Mouse (Mus musculus) embryonic stem cell, embryonic (primary cell): ENCODE measurements at regions not wholly inside any gene's neighbourhood (a gene's known extent, or its start where the extent isn't known, plus 50 kb on each side); places are given as distances from the start of the nearest gene placed in this dataset.

Experiments
- CTCF ChIA-PET, 4 experiments: fragments of 300-600 bp in 2 of 4; fragments of 350-600 bp in 2 of 4; sonication (Branson Sonifier 250); formaldehyde crosslinking; loops; one replicate each; lab custom pipeline; 2022; ENCODE audit warnings: inconsistent platforms in 2 of 4; lab: Charles Lee
- POLR2A ChIA-PET, 4 experiments: fragments of 300-600 bp in 2 of 4; fragments of 350-600 bp in 2 of 4; sonication (Branson Sonifier 250); formaldehyde crosslinking; loops; one replicate each; lab custom pipeline; 2022; ENCODE audit warnings: antibody characterized with exemption in 4 of 4, inconsistent platforms in 1 of 4; lab: Charles Lee

DNA sequence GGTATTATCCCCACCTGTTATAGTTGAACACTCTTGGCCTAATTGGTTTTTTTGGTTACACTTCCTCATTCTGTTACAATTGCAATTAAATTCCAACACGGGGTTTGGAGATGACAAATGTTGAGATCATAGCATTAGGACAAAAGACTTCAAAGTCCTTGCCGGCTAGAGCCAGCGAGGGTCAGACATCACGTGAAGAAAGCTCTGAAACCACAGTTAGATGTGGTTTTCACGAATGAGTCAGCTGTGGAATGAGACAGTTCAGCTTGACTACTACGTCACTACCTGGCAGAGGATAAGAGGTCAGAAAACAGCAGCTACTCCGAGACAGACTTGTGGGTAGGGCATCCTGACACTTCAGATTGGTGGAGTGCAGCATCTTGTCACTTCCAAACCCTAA is 55.5 kb upstream of the Trio start:
- POLR2A ChIA-PET, result interaction anchor here in 2 of 4 experiments (0.7 to 1.0 kb wide), 4 partner anchors 10 to 57 kb away, joined by 3 to 4 read pairs (median 3); no protein-coding TSS in a partner anchor
- CTCF ChIA-PET, result interaction anchor here in 1 of 4 experiments (0.6 kb wide), 1 partner anchor 228 kb away, joined by 4 read pairs; no protein-coding TSS in a partner anchor

DNA sequence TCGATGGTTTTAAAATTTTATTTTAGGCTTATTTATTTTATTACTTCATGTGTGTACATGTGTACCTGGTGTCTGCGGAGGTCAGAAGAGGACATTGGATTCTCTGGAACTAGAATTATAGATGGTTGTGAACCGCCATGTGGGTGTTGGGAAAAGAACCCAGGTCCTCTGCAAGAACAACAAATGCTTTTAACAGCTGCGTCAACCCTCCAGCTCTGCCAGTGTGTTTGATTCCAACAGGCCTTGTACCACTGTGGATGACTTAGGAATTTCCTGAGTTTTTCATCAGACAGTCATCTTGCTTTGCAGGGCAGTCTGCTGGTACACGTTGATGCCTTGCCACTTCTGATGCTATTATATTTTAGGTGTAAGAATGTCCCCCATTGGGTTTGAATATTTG is 56.8 kb upstream of the Trio start:
- ChIA-PET CTCF (no interaction called here), POLR2A (interaction anchor here in 1 of 4 experiments (0.7 kb wide), 1 partner anchor 46 kb away, joined by 3 read pairs; no protein-coding TSS in a partner anchor)

DNA sequence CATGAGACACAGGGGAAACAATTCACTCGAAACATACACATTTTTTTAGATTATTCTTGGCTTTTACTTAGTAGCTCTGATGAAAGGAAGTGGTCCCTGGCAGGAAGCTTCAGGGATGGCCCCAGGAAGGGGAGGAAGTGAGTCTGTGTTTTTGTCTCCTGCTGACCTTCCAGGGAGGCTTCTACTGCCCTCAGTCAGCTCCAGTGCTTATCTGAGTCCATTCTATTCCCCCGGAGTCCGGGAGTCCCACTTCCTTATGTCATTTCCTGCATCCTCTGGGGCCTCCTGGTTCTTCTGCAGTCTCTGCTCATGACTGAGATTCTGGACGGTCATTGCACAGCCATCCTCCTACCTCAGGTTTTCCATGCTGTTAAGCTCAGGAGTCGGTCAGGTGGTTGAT is 80.3 kb upstream of the Trio start:
- ChIA-PET CTCF (interaction anchor here in 1 of 4 experiments (0.6 kb wide), 1 partner anchor 187 kb away, joined by 3 read pairs; no protein-coding TSS in a partner anchor), POLR2A (interaction anchor here in 1 of 4 experiments (1.2 kb wide), 1 partner anchor 10 kb away, joined by 3 read pairs; no protein-coding TSS in a partner anchor)

DNA sequence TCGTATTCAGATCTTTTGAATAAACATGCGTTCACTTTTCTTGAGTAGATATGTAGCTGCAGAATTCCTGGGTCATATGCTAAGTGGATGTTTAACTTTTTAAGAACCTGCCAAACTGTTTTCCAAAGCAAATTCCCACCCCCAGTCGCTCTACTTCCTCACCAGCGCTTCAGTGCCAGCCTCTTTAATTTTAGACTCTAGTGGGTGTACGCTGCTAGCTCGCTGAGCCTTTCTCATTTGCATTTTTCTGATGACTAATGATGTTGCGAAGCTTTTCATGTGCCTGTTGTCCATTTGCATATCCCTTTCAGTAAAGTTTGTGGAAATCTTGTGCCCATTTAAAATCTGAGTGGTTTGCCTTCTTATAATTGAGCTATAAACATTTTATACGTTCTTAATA is 84.3 kb upstream of the Trio start:
- ChIA-PET POLR2A (interaction anchor here in 1 of 4 experiments (0.7 kb wide), 1 partner anchor 88 kb away, joined by 4 read pairs; no protein-coding TSS in a partner anchor), CTCF (no interaction called here)

DNA sequence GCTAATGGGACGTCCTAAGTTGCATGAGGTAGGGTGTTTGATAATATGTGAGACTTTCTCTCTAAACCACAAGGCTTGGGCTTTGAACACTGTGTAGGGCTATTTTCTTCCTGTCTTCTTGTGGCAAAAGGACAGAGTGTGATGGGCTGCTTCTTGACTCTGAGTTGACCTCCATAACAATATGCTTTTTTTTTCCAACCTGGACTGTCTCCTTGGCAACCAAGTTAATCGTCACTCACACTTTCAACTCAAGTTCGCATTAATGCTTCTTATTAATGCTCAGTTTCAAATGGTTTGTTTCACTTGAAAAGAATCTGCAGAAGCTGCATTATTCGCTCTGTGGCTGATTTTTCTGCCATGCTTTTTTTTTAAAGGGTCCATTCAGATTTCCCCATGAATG is 87.8 kb upstream of the Trio start:
- CTCF ChIA-PET, result no interaction called here
- POLR2A ChIA-PET, result no interaction called here

DNA sequence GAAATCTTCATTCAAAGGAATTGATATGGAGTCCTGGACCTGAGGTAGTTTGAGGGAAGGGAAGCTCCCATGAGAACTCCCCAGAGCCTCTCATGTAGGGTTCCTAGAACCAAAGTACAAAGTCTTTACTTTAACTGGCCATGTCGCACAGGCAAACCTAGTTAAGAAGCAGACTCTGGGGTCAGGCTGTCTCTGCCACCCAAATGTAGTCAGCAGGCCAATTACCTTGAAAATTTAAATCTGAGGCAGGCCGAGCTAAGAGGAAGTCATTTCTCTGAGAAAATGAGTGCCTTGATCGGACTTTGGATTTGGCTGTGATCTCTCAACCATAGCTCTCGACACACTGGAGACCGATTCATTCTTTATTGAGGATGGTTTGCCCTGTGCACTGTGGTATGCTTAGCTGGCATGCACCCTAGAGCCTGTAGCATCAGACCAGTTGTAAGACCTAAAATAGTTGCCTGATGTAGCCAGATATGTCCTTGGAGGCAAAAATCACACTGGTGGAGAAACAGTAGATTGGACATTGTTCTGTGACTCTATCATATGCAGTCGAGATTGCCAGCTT is 88.6 kb upstream of the Trio start:
- ChIA-PET CTCF (interaction anchor here in 1 of 4 experiments (0.6 kb wide), 1 partner anchor 21 kb away, joined by 4 read pairs; no protein-coding TSS in a partner anchor), POLR2A (no interaction called here)

DNA sequence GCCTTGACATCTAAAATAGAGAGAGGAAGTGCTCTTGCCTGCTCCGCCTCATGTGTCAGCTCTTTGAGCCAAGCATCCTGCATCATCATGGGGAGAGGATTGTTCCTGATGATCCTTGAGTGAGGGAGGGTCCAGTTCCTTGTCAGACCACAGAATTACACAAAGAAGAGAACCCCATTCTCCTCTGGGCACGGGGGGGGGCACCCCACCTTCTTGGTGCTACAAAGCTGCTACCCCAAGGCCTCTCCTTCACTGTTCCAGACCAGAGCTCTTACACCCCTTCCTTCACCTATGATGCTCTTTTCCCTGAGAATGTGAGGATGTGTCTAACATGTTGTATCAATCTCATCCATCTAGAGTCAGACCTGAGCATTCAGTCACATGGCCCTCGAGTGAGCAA is 76.7 kb upstream of the Dnah5 start:
- POLR2A ChIA-PET, result no interaction called here
- CTCF ChIA-PET, result interaction anchor here in 1 of 4 experiments (0.6 kb wide), 1 partner anchor 208 kb away, joined by 9 read pairs; no protein-coding TSS in a partner anchor

DNA sequence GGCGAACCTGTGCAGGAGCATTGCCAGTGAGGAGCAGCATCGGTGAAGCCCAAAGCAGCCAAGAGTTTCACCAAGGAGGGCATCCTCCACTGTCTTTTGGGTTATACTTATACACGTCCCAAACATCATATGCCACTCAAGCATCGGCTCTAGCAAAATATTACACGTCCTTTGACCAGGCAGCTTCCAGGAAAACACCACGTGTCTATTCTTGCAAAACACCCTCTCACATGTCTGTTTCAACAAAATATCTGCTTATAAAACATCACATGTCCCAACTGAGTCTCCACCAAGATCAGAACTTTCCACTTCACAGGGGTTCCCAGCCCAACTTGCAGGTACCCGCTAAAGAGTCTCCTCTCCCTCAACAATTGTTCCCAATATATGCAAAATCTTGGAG is 74.0 kb upstream of the Dnah5 start:
- POLR2A ChIA-PET, result no interaction called here
- CTCF ChIA-PET, result no interaction called here

DNA sequence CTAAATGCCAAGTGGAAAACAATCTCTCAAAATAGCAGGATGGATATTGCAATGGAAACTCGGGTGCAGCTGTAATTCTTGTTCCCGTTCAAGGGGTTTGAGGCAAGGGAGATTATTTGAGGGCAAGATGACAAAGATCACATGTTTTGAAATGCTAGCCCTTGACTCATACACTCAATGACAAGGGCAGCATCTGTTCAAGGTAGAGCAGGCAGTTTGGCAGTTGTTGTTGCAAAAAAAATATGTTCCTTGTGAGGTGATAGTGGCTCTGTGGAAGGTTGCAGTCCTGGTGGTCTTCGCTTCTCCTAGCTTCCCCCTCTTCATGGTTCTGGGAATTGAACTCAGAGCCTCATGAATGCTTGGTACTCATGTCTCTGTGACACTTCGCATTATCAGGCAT is 72.0 kb upstream of the Dnah5 start:
- ChIA-PET CTCF (interaction anchor here in 1 of 4 experiments (0.6 kb wide), 1 partner anchor 188 kb away, joined by 4 read pairs; no protein-coding TSS in a partner anchor), POLR2A (no interaction called here)

DNA sequence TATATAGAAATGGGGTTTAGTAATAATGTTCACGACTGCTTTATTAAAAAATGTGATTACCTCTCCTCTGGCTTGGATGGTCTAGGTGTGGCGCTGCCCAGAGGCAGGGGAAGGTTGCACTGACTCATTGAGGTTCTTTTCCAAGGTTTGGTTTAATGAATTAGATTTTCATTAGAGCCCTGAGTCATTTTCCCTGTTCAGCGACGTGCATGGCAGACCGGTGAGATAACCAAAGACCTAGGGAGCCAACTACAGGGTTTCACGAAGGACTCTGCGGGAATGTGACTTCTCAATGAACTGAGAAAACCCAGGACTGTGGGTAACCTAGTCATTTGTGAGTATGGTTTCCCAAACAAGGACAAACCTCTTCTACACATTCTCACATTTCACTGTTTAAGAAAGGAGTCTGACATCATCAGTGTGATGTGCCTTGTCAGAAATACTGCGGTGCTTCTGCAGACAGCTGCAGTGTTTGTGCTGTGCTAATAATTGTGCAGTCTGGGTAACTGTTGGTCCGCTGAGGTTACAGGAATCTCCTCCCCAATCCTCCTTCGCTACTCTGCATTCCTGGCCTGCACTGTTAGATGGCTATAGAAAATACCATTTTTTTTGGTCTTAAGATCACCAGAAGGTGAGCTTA is 70.3 kb upstream of the Dnah5 start:
- ChIA-PET CTCF (no interaction called here), POLR2A (interaction anchor here in 1 of 4 experiments (0.6 kb wide), 1 partner anchor 69 kb away, joined by 3 read pairs; no protein-coding TSS in a partner anchor)

DNA sequence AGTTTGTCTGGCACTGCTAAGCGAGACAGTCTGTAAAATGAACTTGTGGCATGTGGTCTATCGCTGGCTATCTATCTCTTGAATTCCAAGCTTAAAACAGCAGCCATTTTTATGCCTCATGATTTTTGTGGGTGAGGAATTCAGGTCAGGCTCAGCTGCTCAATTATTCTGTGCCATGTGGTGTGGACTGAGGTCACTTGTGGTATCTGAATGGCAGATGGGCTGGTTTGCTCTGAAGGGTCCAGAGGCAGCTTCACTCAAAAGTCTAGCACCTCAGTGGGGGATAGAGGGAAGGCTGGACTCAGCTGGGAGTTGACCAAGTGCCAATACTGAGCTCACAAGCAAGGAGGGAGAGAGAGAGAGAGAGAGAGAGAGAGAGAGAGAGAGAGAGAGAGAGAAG is 69.3 kb upstream of the Dnah5 start:
- ChIA-PET POLR2A (interaction anchor here in 1 of 4 experiments (0.6 kb wide), 1 partner anchor 70 kb away, joined by 3 read pairs; no protein-coding TSS in a partner anchor), CTCF (no interaction called here)

DNA sequence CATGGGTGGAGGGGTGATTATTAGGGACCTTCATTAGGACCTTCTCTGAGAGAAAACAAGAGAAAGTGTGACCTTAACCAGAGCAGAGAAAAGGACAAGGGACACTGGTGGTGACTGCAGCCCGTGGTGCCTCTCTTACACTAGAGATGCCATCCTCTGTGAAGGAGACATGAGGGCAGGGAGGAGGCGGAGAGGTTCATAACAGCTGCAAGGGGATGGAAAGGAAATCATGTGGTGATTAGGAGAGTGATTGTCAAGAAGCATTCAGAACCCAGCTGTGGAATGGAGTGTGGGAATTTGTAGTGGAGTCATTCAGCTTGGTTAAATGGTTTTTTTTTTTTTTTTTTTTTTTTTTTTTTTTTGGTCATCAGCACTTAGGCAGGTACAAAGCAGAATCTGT is 64.7 kb upstream of the Dnah5 start:
- ChIA-PET POLR2A (interaction anchor here in 1 of 4 experiments (1.0 kb wide), 1 partner anchor 57 kb away, joined by 3 read pairs; no protein-coding TSS in a partner anchor), CTCF (interaction anchor here in 2 of 4 experiments (0.6 kb wide), 3 partner anchors 49 to 613 kb away, joined by 3 read pairs; no protein-coding TSS in a partner anchor)

DNA sequence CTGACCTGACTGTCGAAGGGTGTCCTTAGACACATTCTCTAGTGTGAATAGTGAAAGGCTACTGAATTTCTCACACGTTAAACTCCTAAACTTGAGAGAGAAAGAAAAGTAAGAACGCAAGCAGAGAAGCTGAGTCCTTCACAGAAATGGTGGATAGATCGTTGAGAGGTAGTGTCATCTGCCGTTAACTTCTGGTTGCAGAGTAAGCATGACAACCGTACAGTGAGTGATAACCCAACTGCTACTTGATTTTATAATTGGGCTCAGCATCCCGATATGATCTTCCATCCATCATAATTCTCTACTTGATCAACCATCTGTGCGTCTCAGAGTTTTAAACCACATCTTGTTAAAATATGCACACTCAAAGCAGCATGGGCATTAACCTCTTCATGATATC is 63.3 kb upstream of the Dnah5 start:
- CTCF ChIA-PET, result no interaction called here
- POLR2A ChIA-PET, result no interaction called here

DNA sequence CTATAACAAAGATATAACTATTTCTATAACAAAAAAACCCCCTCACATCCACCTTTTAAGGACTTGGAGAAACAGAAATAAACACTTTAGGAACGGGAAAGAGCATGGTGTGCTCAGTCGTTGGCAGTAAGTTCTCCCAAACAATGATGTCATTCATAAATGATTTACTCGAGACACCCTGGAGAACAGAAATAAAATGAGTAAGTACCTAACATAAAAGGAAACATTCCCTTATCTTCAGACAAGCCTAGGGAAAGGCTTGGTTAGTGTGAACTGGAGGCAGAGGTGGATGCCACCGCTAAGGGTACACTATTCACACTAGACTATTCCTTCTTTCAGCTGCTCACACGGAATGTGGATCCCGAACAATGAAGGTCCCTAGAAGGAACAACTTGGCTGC is 62.2 kb upstream of the Dnah5 start:
- POLR2A ChIA-PET, result no interaction called here
- CTCF ChIA-PET, result no interaction called here

DNA sequence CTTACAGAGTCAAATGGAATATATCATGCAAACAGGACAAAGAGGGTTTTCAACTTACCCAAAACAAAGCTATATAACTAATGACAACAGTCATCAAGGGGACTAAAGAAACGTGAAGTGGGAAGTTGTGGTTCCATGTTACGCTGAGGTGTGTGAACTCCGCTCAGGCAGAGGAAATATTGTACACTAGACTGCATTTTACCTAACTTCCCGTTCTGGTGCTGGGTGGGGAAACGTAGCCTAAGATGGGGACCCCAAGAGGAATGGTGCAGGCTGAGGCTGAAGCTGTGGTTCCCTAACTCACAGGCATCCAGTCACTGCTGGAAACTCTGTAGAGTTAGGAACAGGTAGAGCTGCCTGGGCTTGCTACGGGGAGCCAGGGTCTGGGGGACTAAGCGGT is 59.3 kb upstream of the Dnah5 start:
- ChIA-PET POLR2A (no interaction called here), CTCF (no interaction called here)

DNA sequence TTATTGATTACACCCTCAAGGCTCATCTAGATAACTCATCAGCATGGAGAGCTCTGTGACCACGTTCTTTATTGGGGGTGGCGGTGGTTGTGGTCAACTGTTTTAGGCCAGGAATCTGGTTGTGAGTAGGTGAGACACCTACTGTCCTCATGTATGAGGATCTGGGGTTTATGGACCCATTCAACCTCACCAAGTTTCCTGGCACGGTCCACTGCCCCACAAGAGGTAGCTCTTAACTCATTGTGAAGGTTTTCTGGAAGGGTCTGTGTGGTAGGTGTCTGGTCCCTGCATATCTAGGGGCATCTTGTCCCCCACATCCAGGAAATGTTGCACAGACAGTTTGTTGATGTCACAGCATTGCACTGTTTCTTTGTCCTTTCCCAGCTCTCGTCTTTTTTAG is 58.7 kb upstream of the Dnah5 start:
- POLR2A ChIA-PET, result interaction anchor here in 1 of 4 experiments (0.5 kb wide), 1 partner anchor 25 kb away, joined by 5 read pairs; no protein-coding TSS in a partner anchor
- CTCF ChIA-PET, result no interaction called here

DNA sequence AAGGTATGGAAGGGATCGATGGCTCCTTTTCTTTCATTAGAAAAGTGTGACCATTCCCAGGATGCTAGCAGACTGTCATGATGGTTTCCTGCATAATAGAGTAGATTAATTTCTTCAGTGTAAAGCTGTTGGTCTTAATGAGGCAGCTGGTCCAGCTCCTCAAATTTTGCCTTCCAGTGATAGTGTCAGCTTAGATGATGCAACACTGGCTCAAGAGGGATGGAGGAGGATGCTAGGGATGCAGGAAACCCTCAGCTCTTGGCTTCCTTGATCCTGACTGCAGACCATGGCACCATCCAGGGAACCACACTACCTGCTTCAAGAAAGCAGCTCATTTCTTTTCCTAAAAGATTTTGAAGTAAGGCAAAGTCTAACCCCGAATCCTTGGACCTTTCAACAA is 51.9 kb upstream of the Dnah5 start:
- POLR2A ChIA-PET, result interaction anchor here in 1 of 4 experiments (1.3 kb wide), 1 partner anchor 10 kb away, joined by 4 read pairs; no protein-coding TSS in a partner anchor
- CTCF ChIA-PET, result interaction anchor here in 1 of 4 experiments (0.7 kb wide), 1 partner anchor 232 kb away, joined by 3 read pairs; no protein-coding TSS in a partner anchor
